Mouse (Mus musculus) embryonic facial prominence, embryonic 13.5 days (tissue): ENCODE measurements at regions not wholly inside any gene's neighbourhood (a gene's known extent, or its start where the extent isn't known, plus 50 kb on each side); places are given as distances from the start of the nearest gene placed in this dataset.
A peak's percentile ranks its signal among the peaks of the same experiment; 100 is the strongest.

ENCODE experiments used
- ATAC-seq: fragments of 200-750 bp; cut with Nextera tagmentation; 2 replicates; pipeline ENCODE4 v1.8.0; 2017; ENCODE audit warnings: low read depth; ENCODE audit not compliant: insufficient number of reproducible peaks, insufficient read depth, low FRiP score, low TSS enrichment
- H3K27ac ChIP-seq: fragments of 300-500 bp; sonication (generic); 2 replicates; pipeline ENCODE4 v1.5.1; 2015; ENCODE audit warnings: moderate library complexity, mild to moderate bottlenecking, inconsistent platforms
- H3K27me3 ChIP-seq: fragments of 300-500 bp; sonication (generic); 2 replicates; pipeline ENCODE4 v1.6.1; 2015; ENCODE audit warnings: mild to moderate bottlenecking, inconsistent platforms
- H3K36me3 ChIP-seq: fragments of 300-500 bp; sonication (generic); 2 replicates; pipeline ENCODE4 v1.6.1; 2015; ENCODE audit warnings: mild to moderate bottlenecking, inconsistent platforms
- H3K4me1 ChIP-seq: fragments of 300-500 bp; sonication (generic); 2 replicates; pipeline ENCODE4 v1.6.1; 2015; ENCODE audit warnings: inconsistent platforms
- H3K4me2 ChIP-seq: fragments of 300-500 bp; sonication (generic); 2 replicates; pipeline ENCODE4 v1.6.1; 2015; ENCODE audit warnings: moderate library complexity, mild to moderate bottlenecking, inconsistent platforms
- H3K4me3 ChIP-seq: fragments of 300-500 bp; sonication (generic); 2 replicates; pipeline ENCODE4 v1.5.1; 2015; ENCODE audit warnings: mild to moderate bottlenecking, inconsistent platforms
- H3K9ac ChIP-seq: fragments of 300-500 bp; sonication (generic); 2 replicates; pipeline ENCODE4 v1.6.1; 2015; ENCODE audit warnings: mild to moderate bottlenecking, inconsistent platforms
- H3K9me3 ChIP-seq: fragments of 300-500 bp; sonication (generic); 2 replicates; pipeline ENCODE4 v1.6.1; 2016; ENCODE audit warnings: inconsistent platforms
- WGBS: fragments of 180-500 bp; shearing (Covaris S2); methylation state at CpG from one replicate; pipeline ENCODE4 v1.1.7; 2015; ENCODE audit warnings: mixed read lengths; 5-methylcytosine and 5-hydroxymethylcytosine counted together

DNA sequence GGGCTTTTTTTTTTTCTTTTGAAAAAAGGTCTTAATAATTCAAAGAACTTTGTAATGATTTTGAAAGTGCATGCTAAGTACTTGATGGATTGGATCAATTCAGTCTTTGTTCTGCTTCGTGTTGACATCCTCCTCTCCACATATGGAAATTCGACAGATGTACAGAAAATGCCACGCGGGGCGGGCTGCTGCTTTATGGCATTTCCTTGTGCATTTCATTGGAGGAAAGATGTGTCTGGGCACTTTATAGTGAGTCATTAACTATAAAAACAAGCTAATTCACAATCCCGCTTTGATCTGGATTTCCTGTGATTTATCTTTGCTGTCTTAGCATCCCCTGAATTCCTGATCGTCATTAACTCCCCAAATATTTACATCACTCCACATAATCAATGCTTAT is 173.5 kb upstream of the Nr5a2 start:
- no peaks in the 10 kb centered on the region for H3K27me3 ChIP-seq
- no peak overlapping the region for H3K4me2 ChIP-seq
- 67% methylated on average over 7 of the region's 7 CpGs for WGBS
- no peaks in the 10 kb centered on the region for H3K4me1 ChIP-seq
- H3K4me3 ChIP-seq: no peak overlapping the region
- no peaks in the 10 kb centered on the region for H3K36me3 ChIP-seq
- H3K9me3 ChIP-seq: no peaks in the 10 kb centered on the region
- H3K9ac ChIP-seq: no peak overlapping the region
- no peak for ATAC-seq
- no peak overlapping the region for H3K27ac ChIP-seq

DNA sequence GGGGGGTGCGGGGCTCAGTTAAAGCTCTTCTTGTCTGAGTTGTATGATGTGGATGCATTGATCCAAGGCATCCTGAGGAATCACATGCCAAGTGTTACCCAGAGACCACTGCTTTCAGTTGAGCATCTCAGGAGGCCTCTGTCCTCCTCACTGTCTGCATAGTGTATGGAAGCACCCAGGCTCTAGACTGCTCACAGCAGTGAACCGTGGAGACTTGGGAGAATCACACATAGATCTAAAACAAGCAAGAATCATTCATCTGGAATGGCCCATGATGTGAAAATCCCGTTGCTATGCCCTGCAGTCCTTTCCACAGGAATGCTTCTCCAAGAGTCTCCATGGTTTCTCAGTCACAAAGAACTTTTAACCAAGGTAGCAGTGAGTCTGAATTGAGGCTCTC is 170.0 kb upstream of the Nr5a2 start:
- Histone ChIP-seq H3K4me2 (no peak overlapping the region), H3K9me3 (no peaks in the 10 kb centered on the region), H3K4me3 (no peak overlapping the region), H3K27me3 (no peaks in the 10 kb centered on the region), H3K9ac (no peak overlapping the region), H3K36me3 (no peaks in the 10 kb centered on the region), H3K27ac (no peak overlapping the region), H3K4me1 (no peaks in the 10 kb centered on the region)
- WGBS: 79% methylated on average over 3 of the region's 3 CpGs
- ATAC-seq: no peak

DNA sequence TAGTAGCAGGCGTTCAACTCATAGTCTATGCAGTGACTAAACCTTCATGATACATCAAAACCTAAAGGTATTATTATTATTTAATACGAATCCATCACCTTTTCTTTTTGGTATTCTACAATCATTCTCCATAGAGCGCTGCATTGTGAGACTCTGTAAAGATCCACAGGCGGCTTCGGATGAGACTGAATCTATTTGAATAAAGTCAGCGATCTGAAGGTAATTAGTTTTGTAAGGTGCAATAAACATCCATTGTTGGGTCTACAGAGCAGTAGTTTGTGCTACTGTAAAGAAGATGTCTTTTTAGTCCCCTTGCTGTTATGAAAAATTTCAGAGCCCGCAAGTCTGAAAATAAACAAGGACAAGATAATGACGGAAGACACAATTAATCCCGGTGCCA is 168.9 kb upstream of the Nr5a2 start:
- Histone ChIP-seq H3K27me3 (no peaks in the 10 kb centered on the region), H3K4me1 (no peaks in the 10 kb centered on the region), H3K36me3 (no peaks in the 10 kb centered on the region), H3K4me2 (no peak overlapping the region), H3K9me3 (no peaks in the 10 kb centered on the region), H3K9ac (no peak overlapping the region), H3K27ac (no peak overlapping the region), H3K4me3 (no peak overlapping the region)
- ATAC-seq: no peak
- WGBS: 91% methylated on average over 9 of the region's 9 CpGs

DNA sequence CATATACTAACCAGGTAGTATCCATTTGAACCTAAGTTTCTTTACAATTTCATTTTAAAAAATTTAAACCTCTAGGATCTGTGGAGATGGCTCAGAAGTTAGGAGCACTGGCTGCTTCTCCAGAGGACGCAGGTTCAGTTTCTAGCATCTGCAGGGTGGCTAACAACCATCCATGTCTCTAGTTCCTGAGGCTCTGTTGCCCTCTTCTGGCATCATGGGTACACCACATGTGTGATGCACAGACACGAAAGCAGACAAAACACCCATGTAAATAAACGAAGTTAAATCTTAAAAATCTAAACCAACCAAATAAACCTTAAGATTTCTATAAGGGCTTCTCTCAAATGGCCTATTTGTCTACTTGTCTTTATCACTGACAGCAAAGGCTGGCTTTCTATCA is 157.6 kb upstream of the Nr5a2 start:
- Histone ChIP-seq H3K4me2 (no peak overlapping the region), H3K27me3 (no peaks in the 10 kb centered on the region), H3K27ac (no peak overlapping the region), H3K36me3 (no peaks in the 10 kb centered on the region), H3K4me1 (no peaks in the 10 kb centered on the region), H3K4me3 (no peak overlapping the region), H3K9me3 (no peaks in the 10 kb centered on the region), H3K9ac (no peak overlapping the region)
- no peak for ATAC-seq
- WGBS: 81% methylated on average over 3 of the region's 3 CpGs

GRCm38 (mm10) chr1:137106444-137106843 is 146.2 kb upstream of the Nr5a2 start:
- H3K9ac ChIP-seq: no peak overlapping the region
- no peak for ATAC-seq
- no peak overlapping the region for H3K4me2 ChIP-seq
- H3K36me3 ChIP-seq: no peaks in the 10 kb centered on the region
- no peak overlapping the region for H3K4me3 ChIP-seq
- no peak overlapping the region for H3K27ac ChIP-seq
- H3K4me1 ChIP-seq: no peaks in the 10 kb centered on the region
- H3K27me3 ChIP-seq: no peaks in the 10 kb centered on the region
- H3K9me3 ChIP-seq: no peaks in the 10 kb centered on the region
- WGBS: 77% methylated on average over 2 of the region's 2 CpGs

DNA sequence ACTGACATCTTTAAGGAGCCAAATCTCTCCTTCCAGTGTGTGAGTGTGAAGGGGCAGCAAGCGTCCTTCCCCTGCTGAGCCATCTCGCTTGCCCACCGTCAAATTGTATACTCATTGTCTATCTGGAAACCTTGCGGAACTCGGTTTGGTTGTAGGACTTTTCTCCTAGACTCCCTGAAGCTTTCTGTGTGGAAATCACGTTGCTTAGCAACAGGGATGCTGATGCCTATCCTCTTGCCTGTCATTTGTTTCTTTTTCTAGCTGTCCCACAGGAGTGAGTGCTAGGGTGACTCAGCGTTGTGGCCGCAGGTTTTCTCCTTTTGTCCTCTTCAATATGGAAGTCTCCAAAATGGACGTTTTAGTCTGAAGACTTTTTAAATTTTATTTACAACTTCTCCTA is 131.5 kb upstream of the Nr5a2 start:
- no peaks in the 10 kb centered on the region for H3K36me3 ChIP-seq
- no peak overlapping the region for H3K4me3 ChIP-seq
- no peak overlapping the region for H3K4me2 ChIP-seq
- H3K27me3 ChIP-seq: no peaks in the 10 kb centered on the region
- no peaks in the 10 kb centered on the region for H3K9me3 ChIP-seq
- no peak overlapping the region for H3K9ac ChIP-seq
- ATAC-seq: no peak
- WGBS: 35% methylated on average over 9 of the region's 9 CpGs
- no peaks in the 10 kb centered on the region for H3K4me1 ChIP-seq
- no peak overlapping the region for H3K27ac ChIP-seq

GRCm38 (mm10) chr1:137088148-137088547 is 127.9 kb upstream of the Nr5a2 start:
- WGBS: 86% methylated on average over 10 of the region's 10 CpGs
- no peak overlapping the region for H3K9ac ChIP-seq
- H3K4me1 ChIP-seq: no peaks in the 10 kb centered on the region
- H3K36me3 ChIP-seq: no peaks in the 10 kb centered on the region
- no peak overlapping the region for H3K4me2 ChIP-seq
- no peaks in the 10 kb centered on the region for H3K27me3 ChIP-seq
- H3K27ac ChIP-seq: no peak overlapping the region
- H3K9me3 ChIP-seq: no peaks in the 10 kb centered on the region
- ATAC-seq: no peak
- H3K4me3 ChIP-seq: no peak overlapping the region

GRCm38 (mm10) chr1:137086766-137087165 is 126.5 kb upstream of the Nr5a2 start:
- H3K4me3 ChIP-seq: no peak overlapping the region
- H3K4me2 ChIP-seq: no peak overlapping the region
- H3K27ac ChIP-seq: no peak overlapping the region
- ATAC-seq: no peak
- no peak overlapping the region for H3K9ac ChIP-seq
- 86% methylated on average over 3 of the region's 3 CpGs for WGBS
- no peaks in the 10 kb centered on the region for H3K9me3 ChIP-seq
- no peaks in the 10 kb centered on the region for H3K36me3 ChIP-seq
- no peaks in the 10 kb centered on the region for H3K27me3 ChIP-seq
- no peaks in the 10 kb centered on the region for H3K4me1 ChIP-seq

- Histone ChIP-seq H3K27ac (no peak overlapping the region), H3K27me3 (no peaks in the 10 kb centered on the region), H3K9ac (no peak overlapping the region), H3K4me2 (no peak overlapping the region), H3K36me3 (no peaks in the 10 kb centered on the region), H3K9me3 (no peaks in the 10 kb centered on the region), H3K4me1 (peaks cover 9% of the 10 kb centered on the region), H3K4me3 (no peak overlapping the region)
- ATAC-seq: no peak
- WGBS: 71% methylated on average over 1 of the region's 1 CpGs
Observed at GRCm38 (mm10) chr1:137083500-137083899, 123.3 kb upstream of the Nr5a2 start.

DNA sequence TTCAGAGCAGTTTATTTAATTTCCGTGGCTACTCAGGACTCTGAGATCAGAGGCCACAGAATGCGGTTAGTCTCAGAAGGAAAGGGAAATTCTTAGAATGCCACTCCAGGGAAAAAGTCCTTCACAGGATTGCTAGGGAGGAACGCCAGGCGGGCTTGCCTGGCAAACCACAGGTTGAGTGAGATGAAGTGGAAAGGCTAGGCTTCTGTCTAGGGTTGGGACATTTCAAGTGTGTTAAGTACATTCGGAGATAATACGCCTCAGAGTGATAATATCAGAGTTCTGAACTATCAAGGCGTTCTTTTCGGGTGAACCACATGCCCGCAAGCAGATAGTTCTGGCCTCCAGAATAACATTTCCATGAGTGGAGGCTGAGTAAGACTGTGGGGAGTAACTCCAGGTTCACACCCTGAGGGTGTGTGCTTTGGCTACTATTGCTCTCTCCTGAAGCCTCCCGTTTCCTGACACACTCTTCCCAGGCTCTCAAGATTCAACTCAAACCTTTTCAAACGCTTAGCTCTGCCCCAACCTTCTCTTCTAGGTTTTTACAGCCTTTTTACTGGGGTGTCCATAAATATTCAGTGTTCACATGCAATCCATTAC is 119.3 kb upstream of the Nr5a2 start:
- Histone ChIP-seq H3K36me3 (no peaks in the 10 kb centered on the region), H3K27me3 (no peaks in the 10 kb centered on the region), H3K4me2 (no peak overlapping the region), H3K27ac (no peak overlapping the region), H3K9ac (no peak overlapping the region), H3K4me3 (no peak overlapping the region), H3K4me1 (peaks cover 9% of the 10 kb centered on the region), H3K9me3 (no peaks in the 10 kb centered on the region)
- WGBS: 49% methylated on average over 11 of the region's 11 CpGs
- no peak for ATAC-seq

DNA sequence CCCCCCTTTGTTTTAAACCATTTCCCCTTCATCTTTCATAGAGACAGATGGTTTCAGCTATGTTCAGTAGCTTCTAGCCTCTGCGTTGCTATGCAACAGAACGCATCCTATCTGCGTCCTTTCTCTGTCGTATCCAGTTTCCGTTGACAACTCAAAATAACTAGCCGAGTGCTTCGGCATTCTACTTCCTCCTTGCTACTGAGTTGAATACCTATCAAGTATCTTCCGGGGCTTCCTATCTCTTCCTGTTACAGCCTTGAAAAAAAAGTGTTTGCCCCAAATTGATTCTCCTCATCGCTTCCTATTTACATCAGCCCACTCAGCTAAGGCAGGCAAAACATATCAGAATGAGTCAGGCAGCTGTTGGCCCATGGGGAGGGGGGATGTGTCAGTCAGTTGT is 114.5 kb upstream of the Nr5a2 start:
- H3K4me1 ChIP-seq: peaks cover 9% of the 10 kb centered on the region
- ATAC-seq: no peak
- H3K27me3 ChIP-seq: no peaks in the 10 kb centered on the region
- H3K4me3 ChIP-seq: no peak overlapping the region
- no peak overlapping the region for H3K27ac ChIP-seq
- no peaks in the 10 kb centered on the region for H3K36me3 ChIP-seq
- no peak overlapping the region for H3K9ac ChIP-seq
- WGBS: 32% methylated on average over 9 of the region's 9 CpGs
- H3K4me2 ChIP-seq: peak overlapping the region; percentile 18; the same call in 1 of the 2 replicates
- no peaks in the 10 kb centered on the region for H3K9me3 ChIP-seq

DNA sequence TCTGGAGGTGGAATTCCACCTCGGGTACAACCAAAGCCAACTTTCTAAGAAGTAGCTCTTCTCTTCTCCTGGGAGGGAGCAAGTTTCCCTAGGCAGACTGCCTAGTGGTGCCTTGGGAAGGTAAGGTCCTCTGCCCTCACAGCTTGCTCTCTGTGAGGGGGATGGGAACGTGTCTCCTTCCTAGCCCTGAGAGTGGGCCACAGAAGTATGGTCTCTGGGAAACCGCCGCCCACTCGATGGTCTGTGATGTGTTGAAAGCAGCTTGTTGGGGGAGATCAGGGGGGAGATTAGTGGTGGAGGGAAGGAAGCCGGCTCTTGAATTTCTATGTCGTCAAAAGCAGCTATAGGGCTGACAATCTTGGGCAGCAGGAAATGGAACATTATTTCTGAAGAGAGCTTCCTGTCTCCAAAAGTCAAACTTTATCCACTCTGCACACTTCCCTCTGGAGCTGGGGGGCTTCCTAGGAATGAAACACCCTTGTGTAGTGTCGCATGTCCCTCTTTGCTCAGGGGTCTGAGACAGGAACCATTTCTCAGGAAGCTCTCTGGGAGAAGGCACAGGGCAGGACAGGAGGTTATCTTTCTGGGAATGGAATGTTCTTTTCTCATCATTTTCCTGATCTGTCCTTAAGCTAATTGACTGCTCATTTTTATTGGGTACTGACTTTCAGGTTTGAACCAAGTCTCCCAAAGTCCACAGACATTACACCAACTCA is 113.8 kb upstream of the Nr5a2 start:
- H3K9ac ChIP-seq: no peak overlapping the region
- no peaks in the 10 kb centered on the region for H3K27me3 ChIP-seq
- no peak overlapping the region for H3K4me2 ChIP-seq
- no peaks in the 10 kb centered on the region for H3K9me3 ChIP-seq
- no peak overlapping the region for H3K4me3 ChIP-seq
- H3K27ac ChIP-seq: no peak overlapping the region
- ATAC-seq: no peak
- no peaks in the 10 kb centered on the region for H3K36me3 ChIP-seq
- H3K4me1 ChIP-seq: peaks cover 2% of the 10 kb centered on the region; the same call in 1 of the 2 replicates
- WGBS: 58% methylated on average over 8 of the region's 8 CpGs
